Mouse (Mus musculus) testis, postnatal 10 days (tissue): ENCODE results near the gene Itprip.
A peak's percentile ranks its signal among the peaks of the same experiment; 100 is the strongest.

ENCODE experiments used
- DNase-seq: peaks from one replicate; pipeline ENCODE4 v3.0.0; 2021; ENCODE audit warnings: low spot score

The Itprip gene

DNA sequence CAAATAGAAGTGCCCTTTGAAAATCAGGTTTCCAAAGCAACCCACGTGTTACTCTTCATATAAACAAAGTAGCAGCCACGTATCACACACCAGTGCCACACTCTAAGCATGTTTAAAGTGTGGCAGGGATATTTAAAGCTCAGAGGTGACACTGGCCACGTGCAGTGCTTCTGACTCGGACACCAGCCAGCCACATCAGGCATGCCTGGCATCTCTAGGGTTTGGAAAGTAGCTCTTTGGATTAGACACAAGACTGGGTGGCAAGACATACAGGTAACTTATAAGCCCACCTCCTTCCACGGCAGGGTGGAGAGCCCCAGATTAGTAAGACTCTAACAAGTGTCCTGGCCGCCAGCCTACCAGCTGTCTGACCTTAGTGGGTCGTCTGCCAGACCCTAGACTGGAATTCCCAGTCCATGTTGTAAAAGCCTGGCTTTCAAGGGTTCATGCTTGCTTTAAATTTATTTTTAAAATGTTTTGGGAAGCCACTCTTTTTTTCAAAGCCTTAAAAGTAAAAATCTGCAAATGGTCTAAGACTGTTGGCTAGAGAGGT lies 33.8 kb downstream of the Itprip start:
- no peak for DNase-seq

DNA sequence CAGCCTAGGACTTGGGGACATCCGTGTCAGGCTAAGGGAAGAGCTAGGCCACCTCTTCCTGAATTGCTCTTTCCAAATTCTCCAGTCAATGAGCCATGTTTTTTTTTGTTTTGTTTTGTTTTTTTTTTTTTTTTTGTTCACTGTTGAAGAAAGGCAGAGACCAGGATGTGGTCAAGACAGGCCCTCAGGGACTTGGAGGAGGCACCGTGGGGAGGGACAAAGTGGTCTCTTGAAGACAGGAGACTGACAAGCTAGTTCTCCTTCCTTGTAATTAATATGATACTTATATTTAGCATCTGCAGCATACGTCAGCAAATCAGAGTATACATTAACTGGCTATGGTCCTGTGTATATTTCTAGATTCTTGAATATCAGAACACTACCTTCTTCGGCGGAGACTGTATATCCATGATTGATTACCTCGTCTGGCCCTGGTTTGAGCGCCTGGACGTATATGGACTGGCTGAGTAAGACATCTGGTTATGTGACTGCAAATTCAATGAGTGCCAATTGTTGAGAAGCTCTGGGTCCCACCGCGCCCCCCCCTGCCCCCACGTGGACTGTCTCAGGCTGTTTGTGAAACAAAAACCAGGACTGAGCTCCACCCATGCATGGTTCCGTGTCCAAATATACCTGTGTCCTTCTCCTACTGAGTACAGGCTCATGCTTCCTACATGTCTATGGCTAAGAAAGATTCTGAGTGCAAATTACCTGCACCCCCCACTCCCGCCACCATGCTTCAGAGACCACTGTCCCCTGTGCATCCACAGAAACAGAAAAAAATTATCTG lies 34.6 kb downstream of the Itprip start:
- DNase-seq, result no peak

DNA sequence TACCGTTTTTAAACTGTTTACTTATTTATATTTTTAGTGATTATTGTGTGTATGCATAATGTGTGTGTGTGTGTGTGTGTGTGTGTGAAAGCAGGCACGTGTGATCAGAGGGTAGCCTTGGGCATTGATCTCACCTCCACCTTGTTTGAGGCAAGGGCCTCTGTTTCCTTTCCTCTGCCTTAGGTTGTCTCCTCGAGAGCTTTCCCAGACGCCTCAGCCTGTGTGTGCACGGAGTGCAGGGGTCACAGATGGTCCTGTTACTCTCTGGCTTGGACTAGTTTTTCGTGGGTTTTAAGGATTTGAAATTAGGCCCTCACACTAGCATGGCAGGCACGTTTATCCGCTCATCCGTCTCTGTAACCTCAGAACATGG lies 36.2 kb downstream of the Itprip start:
- no peak for DNase-seq

DNA sequence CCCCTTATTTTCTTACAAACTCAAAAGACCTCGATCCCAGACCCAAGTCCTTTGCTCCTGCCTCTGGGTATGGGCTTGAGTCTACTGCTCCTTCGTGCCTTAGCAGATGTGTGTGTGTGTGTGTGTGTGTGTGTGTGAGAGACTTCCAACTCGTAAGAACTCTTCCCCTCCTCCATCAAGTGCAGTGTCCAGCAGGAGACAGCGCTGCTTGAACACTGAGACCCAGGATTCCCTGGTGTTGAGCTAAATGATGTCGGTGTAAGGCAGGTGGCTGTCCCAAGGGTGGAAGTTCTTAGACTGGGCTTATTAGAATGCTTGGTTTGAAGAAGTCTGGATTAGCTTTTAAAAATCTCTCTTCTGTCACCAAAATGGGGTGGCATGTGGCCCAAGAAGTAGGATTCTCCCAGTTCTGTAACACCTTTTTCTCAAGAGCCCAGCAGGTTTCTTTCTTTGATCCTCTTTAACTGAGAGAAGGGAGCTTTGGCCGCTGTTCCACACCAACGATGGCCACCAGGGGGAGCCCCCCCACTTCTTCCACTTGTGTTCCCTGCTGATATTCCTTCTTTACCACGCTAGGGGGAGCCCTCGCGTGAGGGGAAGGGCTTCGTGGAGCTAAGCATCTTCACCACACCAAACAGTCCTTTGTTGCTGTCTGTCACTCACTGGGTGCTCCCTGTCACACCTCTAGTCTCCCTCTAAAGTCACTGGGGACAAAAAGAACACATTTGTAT lies 36.8 kb downstream of the Itprip start:
- peak; percentile 91 for DNase-seq

DNA sequence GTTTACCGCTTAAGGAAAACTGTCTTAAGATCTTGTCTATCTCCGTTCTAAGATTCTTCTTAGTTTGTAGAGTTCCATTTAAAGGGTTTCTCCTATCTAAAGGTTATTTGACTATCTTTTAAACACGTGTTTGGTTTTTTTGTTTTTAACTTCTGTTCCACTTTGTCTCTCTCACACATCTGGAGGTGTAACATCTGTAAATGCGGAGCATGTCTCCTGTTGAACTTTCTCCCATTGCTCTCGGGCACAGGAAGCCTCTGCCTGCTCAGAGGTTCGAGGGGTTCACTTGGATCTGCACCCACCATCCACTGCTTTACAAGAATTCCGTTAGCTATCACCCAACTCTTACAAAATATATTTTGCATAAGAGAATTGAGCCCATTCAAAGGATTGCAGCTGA lies 37.6 kb downstream of the Itprip start:
- no peak for DNase-seq

DNA sequence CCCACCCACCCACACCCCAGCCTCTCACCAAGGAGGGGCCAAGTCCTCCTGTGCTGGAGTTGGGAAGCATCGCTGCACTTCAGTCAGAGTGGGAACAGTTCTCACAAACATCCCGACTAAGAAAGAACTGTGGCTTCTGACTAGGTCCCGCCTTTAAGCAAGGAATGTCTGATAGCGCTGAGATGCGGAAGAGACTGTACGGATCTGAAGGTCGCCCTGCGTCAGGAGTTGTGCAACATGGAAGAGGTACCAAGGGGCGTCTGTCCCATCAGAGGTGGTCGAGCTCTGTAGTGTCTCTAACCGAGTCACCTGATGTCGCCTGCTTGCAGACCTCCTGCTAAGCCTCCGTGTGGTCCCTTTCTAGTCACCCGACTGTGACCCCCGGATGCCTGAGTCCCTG lies 42.8 kb downstream of the Itprip start:
- no peak for DNase-seq

DNA sequence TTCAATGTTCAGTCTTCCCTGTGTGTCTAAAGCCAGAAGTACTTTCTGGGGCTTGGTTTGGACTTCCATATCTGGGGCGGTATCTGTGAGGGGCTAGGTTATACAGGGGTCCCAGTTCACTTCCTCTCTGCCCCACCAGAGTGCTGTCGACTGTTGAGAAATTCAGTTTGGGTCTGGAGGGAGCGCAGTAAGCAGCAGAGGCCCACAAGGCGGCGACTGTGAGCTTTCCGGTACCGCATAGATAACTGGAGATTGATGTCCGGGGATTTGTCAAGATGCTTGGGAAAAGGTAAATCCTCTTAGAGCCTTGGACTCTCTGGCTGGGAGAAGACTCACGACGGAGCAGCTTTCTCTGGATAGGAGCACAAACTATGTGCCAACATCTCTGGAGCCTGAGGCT lies 47.6 kb downstream of the Itprip start:
- no peak for DNase-seq

DNA sequence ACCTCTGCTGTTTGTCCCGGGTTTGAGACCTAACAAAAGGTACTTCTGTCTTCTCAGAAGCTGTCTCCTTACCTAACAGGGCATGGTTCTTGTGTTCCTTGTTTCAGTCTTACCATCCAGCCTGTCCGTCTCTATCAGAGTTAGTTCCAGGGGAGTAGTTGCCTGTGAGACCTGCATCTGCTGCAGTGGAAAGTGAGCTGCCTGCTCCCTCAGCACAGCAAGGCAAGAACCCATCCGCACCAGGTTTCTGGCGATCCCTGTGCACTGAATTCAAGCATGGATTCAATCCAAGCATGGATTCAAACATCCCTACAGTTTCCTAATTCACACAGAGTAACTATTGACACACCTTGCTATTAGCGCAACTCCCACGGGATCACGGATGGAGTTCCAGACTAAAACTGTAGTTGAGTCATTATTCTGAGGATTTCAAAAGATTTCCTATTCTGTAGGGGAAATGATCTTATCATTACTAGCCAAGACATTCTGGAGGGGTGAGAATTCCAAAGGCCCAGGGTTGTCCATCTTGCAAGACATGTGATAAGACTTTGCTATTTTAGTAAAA lies 48.9 kb downstream of the Itprip start:
- no peak for DNase-seq

DNA sequence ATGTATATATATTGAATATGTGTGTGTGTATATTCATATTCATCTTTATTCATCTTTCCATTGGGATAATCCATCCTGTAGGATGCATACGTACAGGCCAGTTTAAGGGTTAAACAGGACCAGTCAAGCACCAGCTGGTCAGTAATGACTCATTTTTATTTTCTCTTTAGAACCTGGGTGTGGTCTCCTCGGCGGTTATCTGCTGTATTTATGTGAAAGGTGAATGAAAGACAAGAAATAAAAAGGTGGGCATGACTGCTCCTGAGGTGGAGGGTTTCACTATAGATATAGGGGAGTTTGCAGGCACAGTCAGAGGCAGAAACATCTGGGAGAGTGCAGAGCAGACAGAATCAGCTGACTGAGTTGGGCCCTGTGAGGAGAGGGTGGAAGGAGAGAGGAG lies 49.6 kb downstream of the Itprip start:
- no peak for DNase-seq

DNA sequence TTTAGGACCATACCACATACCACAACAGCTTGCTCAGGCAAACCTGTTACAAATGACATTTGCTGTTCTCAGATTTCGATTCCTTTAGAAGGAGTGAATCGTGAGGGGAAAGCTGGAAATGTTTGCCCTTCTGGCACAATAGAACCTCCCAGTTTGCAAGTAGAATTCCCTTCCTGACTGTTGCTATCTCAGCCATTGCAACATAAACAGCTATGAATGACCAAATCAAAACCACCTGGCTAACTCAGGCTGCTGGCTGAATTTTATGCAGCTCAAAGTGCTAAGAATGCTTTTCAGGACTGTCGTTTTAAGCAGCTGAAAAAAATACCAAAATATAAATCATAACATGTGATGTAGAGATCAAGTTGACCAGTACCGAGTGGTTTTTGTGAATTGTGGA lies 50.1 kb downstream of the Itprip start:
- no peak for DNase-seq

DNA sequence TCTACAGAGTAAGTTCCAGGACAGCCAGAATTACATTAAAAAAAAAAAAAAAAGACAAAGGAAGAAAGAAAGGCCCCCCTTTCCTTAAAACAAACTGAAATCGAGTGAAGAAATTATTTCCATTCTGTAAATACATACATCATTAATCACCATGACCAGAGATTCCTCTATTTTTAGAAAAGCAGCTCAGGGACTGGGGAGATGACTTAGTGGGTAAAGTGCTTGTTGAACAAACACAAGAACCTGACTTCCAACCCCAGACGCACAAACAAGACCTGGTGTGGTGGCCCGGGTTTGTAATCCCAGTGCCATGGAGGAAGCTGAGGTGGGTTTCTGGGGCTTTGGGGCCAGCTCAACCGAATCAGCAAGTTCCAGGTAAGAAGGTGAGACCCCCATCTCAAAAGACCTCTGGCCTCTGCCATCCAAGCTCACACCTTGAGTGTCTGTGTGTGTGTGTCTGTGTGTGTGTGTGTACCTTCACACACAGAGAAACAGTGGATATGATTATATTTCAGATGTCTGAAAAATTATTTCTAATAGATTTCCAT lies 51.4 kb downstream of the Itprip start:
- DNase-seq, result peak; percentile 21

DNA sequence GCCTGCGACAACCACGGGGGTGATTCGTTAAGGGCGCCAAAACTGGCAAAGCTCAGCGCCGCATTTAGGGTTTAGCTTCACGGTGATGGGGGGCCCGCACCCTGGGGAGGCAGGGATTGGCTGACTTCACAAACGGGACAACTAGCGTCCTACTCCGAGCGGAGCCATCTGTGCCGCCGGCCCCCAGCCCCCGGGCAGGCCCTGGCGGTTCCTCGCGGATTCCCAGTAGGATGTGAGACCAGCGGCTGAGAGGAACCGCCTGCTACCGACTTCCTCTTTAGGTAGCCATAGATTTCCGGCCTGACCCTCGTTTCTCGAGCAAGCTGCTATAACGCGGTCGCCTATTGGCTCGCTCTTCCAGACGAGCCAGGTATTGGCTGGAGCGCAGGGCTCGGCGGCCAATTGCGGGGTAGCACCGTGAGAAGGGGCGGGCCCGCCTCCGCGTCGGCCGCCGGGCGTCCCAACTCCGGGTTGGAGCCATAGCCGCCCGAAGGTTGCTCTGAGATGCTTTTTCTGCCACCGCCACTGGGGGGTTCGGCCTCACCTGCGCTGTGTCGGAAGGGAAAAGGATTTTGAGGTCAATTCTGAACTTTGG lies 53.6 kb downstream of the Itprip start, which contains the start of gene Gsto2:
Gene Gsto2 (plus strand): TSS at position 182 of the 595 bp plus-strand sequence.
- DNase-seq, result peak; percentile 93

DNA sequence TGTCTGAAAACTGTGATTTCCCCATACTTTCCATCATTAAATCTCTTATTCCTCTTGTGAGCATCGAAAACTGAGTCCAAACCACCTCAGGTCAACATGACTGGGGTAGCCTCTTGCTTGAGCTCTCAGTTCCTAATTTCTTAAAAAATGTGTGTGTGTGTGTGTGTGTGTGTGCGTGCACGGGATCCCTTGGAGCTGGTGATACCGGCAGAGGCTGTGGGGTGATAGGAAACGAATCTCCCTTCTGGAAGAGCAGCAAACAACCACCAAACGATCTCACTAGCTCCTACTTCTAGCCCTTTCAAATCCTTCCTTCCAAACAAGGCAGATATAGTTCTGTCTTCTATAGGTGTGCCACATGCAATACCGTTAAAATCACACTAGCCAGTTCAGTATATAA lies 54.4 kb downstream of the Itprip start:
- DNase-seq, result no peak

DNA sequence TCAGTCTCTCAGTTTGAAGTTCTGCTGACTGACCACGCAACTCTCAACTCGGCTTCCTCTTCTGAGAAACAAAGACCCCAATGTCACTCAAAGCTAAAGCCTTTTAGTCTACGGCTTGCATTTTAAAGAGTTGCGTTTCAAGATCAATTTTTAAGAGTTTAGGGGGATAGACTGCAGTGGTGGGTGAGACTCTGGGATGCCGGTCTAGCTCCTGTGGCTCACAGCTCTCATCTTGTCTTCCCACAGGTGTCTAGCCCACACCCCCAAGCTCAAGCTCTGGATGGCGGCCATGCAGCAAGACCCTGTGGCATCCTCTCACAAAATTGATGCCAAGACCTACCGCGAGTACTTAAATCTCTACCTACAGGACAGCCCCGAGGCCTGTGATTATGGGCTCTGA lies 55.0 kb downstream of the Itprip start:
- DNase-seq, result no peak

DNA sequence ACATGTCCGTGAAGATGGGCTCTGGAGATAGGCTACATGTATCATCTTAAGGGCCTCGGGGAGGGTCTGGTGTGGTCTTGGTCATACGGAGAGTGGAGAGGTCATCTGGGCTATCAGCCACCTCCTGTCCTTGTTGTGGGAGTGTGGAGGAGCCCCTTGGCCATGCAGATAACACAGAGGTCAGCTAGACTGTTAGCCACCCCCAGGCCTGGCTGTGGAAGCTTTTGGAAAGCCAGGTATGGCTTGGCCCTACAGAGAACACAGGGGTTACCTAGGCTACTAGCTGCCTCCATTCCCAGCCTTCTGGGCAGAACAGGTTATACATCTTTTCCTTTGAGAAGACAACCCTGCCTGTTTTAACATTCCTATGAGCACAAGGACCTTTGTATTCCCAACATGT lies 56.5 kb downstream of the Itprip start:
- DNase-seq, result no peak

DNA sequence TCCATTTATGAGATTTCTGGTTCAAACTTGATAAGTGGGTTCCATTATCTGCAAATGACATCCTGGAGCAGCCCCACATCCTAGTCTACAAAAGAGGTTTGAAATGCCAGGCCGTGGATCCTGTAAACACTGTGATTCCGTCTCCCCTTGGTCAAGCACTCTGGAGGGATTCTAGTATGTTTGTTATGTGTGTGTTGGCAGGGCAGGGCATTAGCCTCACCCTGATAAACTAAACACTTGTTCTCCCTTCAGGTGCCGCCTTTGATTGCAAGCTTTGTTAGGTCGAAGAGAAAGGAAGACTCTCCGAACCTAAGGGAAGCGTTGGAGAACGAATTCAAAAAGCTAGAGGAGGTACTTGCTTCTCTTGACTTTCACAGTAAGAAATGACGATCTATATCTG lies 59.9 kb downstream of the Itprip start:
- no peak for DNase-seq

DNA sequence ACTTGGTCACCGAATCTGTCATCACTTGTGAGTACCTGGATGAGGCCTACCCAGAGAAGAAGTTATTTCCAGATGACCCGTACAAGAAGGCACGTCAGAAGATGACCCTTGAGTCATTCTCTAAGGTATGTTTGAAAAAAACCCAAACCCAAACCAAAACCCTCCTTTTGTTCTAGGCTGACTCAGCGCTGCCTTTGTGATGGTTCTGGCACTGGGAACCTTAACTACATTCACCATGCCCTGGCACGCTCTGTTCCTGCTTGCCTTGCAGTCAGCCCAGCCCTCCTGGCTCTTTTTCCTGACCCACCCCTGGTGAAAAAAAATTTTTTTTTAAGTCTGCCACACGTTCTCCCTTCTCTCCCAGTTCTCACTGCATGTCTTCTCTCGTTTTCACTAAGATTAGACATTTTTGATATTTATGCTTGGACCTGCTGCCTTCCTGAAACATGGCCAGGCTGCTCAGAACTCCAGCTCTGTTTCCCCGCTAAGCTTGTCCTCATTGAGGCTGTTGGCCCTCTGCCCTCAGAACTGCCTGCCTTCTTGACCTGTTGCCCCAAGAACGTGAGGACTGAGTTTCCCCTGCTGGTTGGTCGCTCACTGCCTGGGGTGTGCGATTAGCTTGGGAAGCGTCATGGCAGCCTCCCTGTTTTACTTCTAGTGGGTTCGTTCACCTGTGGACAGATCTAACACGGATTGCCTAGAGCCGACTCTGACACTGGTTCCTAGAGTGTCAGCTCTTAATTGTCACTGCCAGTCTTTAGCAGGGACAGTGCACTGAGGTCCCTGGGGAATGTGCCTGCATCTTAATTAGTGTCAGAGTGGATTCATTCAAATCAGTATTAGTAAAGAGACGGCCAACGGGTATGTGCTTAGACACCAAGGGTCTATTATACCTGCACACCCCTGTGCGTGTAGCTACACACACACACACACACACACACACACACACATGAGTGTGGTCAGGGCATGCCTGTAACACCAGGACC lies 60.8 kb downstream of the Itprip start:
- DNase-seq, result no peak

DNA sequence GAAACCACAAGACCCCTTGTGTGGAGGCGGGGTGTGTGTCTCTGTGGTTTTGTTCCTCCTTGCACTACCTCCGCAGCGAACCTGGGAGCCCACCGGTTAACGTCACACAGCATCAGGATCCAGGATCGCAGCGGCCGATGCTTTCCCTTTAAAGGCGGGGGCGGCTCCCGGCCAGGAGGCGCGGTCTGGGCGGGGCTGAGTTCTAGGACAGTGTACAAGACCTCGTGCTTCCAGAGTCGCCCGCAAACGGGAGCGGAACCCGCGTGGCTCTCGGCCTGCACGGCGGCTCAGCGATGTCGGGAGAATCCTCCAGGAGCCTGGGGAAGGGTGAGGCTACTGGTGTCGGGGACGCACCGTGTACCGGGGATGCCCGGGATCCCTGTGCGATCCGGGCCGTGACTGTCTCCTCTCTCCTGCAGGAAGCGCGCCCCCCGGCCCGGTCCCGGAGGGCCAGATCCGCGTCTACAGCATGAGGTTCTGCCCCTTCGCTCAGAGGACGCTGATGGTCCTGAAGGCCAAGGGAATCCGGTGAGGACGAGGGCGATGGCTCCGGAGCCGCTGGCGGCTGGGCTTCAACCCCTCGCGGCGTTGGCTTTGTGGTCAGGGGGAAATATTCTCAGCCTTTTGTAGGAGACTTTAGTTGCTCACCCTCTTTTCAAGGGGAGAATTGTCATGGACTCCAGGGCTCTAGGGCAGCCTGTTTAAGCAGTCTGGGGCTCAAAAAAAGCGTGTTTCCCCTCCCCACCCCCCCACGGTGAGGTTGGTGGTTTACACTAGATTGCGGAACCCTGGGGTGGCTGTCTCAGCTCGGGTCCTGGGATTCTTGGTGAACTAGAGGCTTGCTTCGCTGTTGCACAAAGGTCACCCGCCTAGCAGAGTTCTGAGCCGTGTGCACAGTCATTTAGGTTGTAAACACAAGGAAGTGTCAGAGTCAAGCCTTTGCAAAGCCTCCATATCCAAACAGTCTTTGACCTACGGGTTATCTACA lies 64.0 kb downstream of the Itprip start, which contains the start of gene Gsto1:
Gene Gsto1 (plus strand): TSS at position 175 of the 988 bp plus-strand sequence.
- peak; percentile 94 for DNase-seq

DNA sequence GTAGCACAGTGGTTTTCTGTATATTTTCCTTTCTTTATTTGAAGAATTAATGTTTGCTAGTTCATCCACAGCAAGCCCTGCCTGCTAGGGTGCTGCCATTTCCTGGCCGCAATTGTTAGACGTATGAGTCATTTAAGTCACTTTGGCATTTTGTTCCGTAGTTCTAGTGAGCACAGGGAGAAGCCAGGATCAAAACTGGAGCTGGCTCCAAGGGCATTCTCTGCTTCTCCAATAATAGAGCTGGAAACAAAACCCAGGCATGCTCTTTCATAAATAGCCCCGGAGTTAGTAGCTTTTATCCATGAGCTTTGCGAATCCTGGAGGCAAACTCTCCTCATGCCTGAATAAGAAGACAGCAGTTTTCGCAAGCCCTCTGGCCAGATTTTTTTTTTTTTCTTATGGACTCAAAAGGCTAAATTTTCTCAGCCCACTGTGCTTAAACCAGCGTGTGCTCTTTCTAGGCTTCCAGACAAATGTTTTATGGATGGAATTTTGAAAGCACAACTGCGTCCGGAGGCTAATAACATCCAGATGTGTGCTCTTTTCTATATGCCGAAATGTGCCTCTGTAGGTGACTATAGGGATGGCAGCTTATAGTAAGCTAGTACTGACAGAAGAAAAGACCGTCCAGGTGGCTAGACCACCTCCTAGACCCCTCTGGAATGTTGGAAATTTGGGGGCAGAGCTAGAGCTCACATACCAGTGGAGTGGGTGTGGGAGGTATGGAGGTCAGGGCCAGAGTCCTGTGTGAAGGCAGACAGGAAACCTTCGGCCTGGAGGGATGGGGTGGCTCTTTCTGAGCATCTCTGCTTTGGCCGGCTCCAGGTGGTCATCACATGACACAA lies 64.9 kb downstream of the Itprip start:
- DNase-seq, result no peak
